Mouse (Mus musculus) left cerebral cortex, adult 2 months (tissue): Measurements from ENCODE around the gene Atg13. TPM values are rescaled to one million over a fixed set of nuclear protein-coding genes. Genes with fewer than 3 reads are reported as not detected.

Source experiments
- DNase-seq, 2 experiments: peaks; one replicate each; pipeline ENCODE4 v3.0.0; 2021 to 2022; ENCODE audit warnings: low spot score in 2 of 2, mixed read lengths in 1 of 2; ENCODE audit errors: extremely low spot score in 1 of 2
- H3K27ac ChIP-seq: fragments of 200-600 bp; 2 replicates; pipeline ENCODE4 v1.8.1; 2022
- H3K4me3 ChIP-seq: fragments of 200-600 bp; 2 replicates; pipeline ENCODE4 v1.8.1; 2022
- CTCF ChIP-seq: fragments of 200-600 bp; IDR thresholded peaks from 2 replicates; pipeline ENCODE4 v1.8.1; 2022; ENCODE audit warnings: antibody characterized with exemption, mild to moderate bottlenecking, moderate library complexity
- intact Hi-C: fragments of 180-260 bp; cut with DNase I; formaldehyde crosslinking; loops from one replicate; pipeline ENCODE4 v1.15.1; 2025
- total RNA-seq, 2 experiments: library from RNA; stranded (reverse); gene quantifications; 2 replicates each; pipeline ENCODE4 v1.2.3; 2021

Gene Atg13
- total RNA-seq, 2 experiments from 2014 or later: 83.7 to 84.1 TPM

GRCm38 (mm10) chr2:91644021-91644420, 66.4 kb downstream of the Atg13 start:
- intact Hi-C loops: no loop called here
- H3K4me3 ChIP-seq: no peak overlapping the region

GRCm38 (mm10) chr2:91642825-91643415, 67.5 kb downstream of the Atg13 start:
- no peak for TF ChIP-seq CTCF
- Histone ChIP-seq H3K27ac (no peak overlapping the region), H3K4me3 (no peak overlapping the region)
- no peak for DNase-seq
- intact Hi-C loops: no loop called here

More at GRCm38 (mm10) chr2:91644021-91644420, 66.4 kb downstream of the Atg13 start:
- TF ChIP-seq CTCF: no peak
- DNase-seq: no peak
- no peak overlapping the region for H3K27ac ChIP-seq

- H3K27ac ChIP-seq: no peak overlapping the region
- no peak overlapping the region for H3K4me3 ChIP-seq
- intact Hi-C loops: no loop called here
- DNase-seq: no peak
- no peak for TF ChIP-seq CTCF
These were observed 71.4 kb downstream of the Atg13 start for GRCm38 (mm10) chr2:91638931-91639330.

- intact Hi-C loops: no loop called here
- no peak for DNase-seq
- Histone ChIP-seq H3K4me3 (no peak overlapping the region), H3K27ac (no peak overlapping the region)
- no peak for TF ChIP-seq CTCF
These were observed 73.5 kb downstream of the Atg13 start for GRCm38 (mm10) chr2:91636727-91637338.

GRCm38 (mm10) chr2:91636229-91636628, 74.1 kb downstream of the Atg13 start, which contains the start of gene F2:
Gene F2 (minus strand): TSS chr2:91636414.
- H3K4me3 ChIP-seq: no peak within 1 kb of the TSS
- no peak for DNase-seq
- H3K27ac ChIP-seq: no peak within 1 kb of the TSS
- TF ChIP-seq CTCF: no peak
- intact Hi-C loops: no loop called here

- Histone ChIP-seq H3K27ac (no peak overlapping the region), H3K4me3 (no peak overlapping the region)
- no peak for DNase-seq
- TF ChIP-seq CTCF: no peak; the same call in 1 of the 2 replicates
- intact Hi-C loops: no loop called here
These were observed 74.9 kb downstream of the Atg13 start for GRCm38 (mm10) chr2:91635486-91635885.

- no peak for TF ChIP-seq CTCF
- H3K4me3 ChIP-seq: no peak overlapping the region
- no peak overlapping the region for H3K27ac ChIP-seq
- intact Hi-C loops: no loop called here
- DNase-seq: no peak
These were observed 75.5 kb downstream of the Atg13 start for GRCm38 (mm10) chr2:91634841-91635240.

- no peak overlapping the region for H3K27ac ChIP-seq
- intact Hi-C loops: no loop called here
- DNase-seq: no peak
- no peak for TF ChIP-seq CTCF
- no peak overlapping the region for H3K4me3 ChIP-seq
These were observed 76.9 kb downstream of the Atg13 start for GRCm38 (mm10) chr2:91633334-91633977.

GRCm38 (mm10) chr2:91632316-91632715, 78.1 kb downstream of the Atg13 start:
- TF ChIP-seq CTCF: no peak
- Histone ChIP-seq H3K4me3 (no peak overlapping the region), H3K27ac (no peak overlapping the region)
- intact Hi-C loops: no loop called here
- DNase-seq: no peak

- no peak for DNase-seq
- H3K27ac ChIP-seq: no peak overlapping the region
- intact Hi-C loops: no loop called here
- H3K4me3 ChIP-seq: no peak overlapping the region
- TF ChIP-seq CTCF: no peak
These were observed 78.5 kb downstream of the Atg13 start for GRCm38 (mm10) chr2:91631826-91632225.

GRCm38 (mm10) chr2:91630384-91630783, 80.0 kb downstream of the Atg13 start:
- intact Hi-C loops: no loop called here
- Histone ChIP-seq H3K27ac (no peak overlapping the region), H3K4me3 (no peak overlapping the region)
- DNase-seq: no peak
- TF ChIP-seq CTCF: no peak

- intact Hi-C loops: no loop called here
- Histone ChIP-seq H3K4me3 (no peak overlapping the region), H3K27ac (no peak overlapping the region)
- no peak; the same call in 1 of the 2 replicates for TF ChIP-seq CTCF
- DNase-seq: peak in 1 of 2 experiments; percentile 40
These were observed 80.7 kb downstream of the Atg13 start for GRCm38 (mm10) chr2:91629682-91630081.
